Mouse (Mus musculus) embryonic facial prominence, embryonic 11.5 days (tissue): Measurements from ENCODE around the gene Olfr631. TPM values are rescaled to one million over a fixed set of nuclear protein-coding genes. Genes with fewer than 3 reads are reported as not detected.
"Not testable (repeated sequence)": the region's sequence is repeated elsewhere in the genome, so short reads cannot be mapped to it uniquely, and the experiment has no call there.

Source experiments
- ATAC-seq: fragments of 200-750 bp; cut with Nextera tagmentation; replicated peaks from 2 replicates; pipeline ENCODE4 v1.8.0; 2017; ENCODE audit warnings: low read depth; ENCODE audit not compliant: insufficient number of reproducible peaks, low FRiP score, low TSS enrichment
- DNase-seq: peaks from one replicate; pipeline ENCODE4 v3.0.0-alpha.2; 2015; ENCODE audit warnings: low spot score
- H3K27ac ChIP-seq: fragments of 300-500 bp; sonication (generic); replicated peaks from 2 replicates; pipeline ENCODE4 v1.5.1; 2014; ENCODE audit warnings: mild to moderate bottlenecking, low read depth, low read length, control low read depth
- H3K27me3 ChIP-seq: fragments of 300-500 bp; sonication (generic); 2 replicates; pipeline ENCODE4 v1.6.1; 2014; ENCODE audit warnings: mild to moderate bottlenecking, low read length, moderate library complexity, mixed read lengths; ENCODE audit not compliant: control insufficient read depth, insufficient read depth
- H3K36me3 ChIP-seq: fragments of 300-500 bp; sonication (generic); replicated peaks from 2 replicates; pipeline ENCODE4 v1.6.1; 2014; ENCODE audit warnings: low read depth, mild to moderate bottlenecking, low read length, moderate library complexity, mixed read lengths; ENCODE audit not compliant: control insufficient read depth, insufficient read depth
- H3K4me1 ChIP-seq: fragments of 300-500 bp; sonication (generic); 2 replicates; pipeline ENCODE4 v1.6.1; 2014; ENCODE audit warnings: low read length, mixed read lengths; ENCODE audit not compliant: control insufficient read depth, insufficient read depth
- H3K4me2 ChIP-seq: fragments of 300-500 bp; sonication (generic); 2 replicates; pipeline ENCODE4 v1.6.1; 2014; ENCODE audit warnings: low read depth, mild to moderate bottlenecking, control low read depth, low read length, moderate library complexity
- H3K4me3 ChIP-seq: fragments of 300-500 bp; sonication (generic); 2 replicates; pipeline ENCODE4 v1.5.1; 2014; ENCODE audit warnings: low read depth, low read length, control low read depth
- H3K9ac ChIP-seq: fragments of 300-500 bp; sonication (generic); replicated peaks from 2 replicates; pipeline ENCODE4 v1.6.1; 2014; ENCODE audit warnings: mild to moderate bottlenecking, control low read depth, low read length
- H3K9me3 ChIP-seq: fragments of 300-500 bp; sonication (generic); replicated peaks from 2 replicates; pipeline ENCODE4 v1.6.1; 2016; ENCODE audit warnings: mild to moderate bottlenecking, low read length, inconsistent platforms, mixed read lengths; ENCODE audit not compliant: control insufficient read depth
- WGBS: fragments of 180-500 bp; shearing (Covaris S2); extraction: QIAGEN DNeasy Blood & Tissue Kit; methylation state at CpG from one replicate; pipeline ENCODE4 v1.1.7; 2014; 5-methylcytosine and 5-hydroxymethylcytosine counted together
- polyA plus RNA-seq: library from polyadenylated mRNA; unstranded; fragments of >200 nt; fragmentation: Nextera tagmentation; extraction: Ambion mirVana; gene quantifications from 2 replicates; pipeline ENCODE4 v1.2.1, GENCODE M21; 2014

Gene Olfr631
- polyA plus RNA-seq, 1 experiment from 2014 or later = not detected

DNA sequence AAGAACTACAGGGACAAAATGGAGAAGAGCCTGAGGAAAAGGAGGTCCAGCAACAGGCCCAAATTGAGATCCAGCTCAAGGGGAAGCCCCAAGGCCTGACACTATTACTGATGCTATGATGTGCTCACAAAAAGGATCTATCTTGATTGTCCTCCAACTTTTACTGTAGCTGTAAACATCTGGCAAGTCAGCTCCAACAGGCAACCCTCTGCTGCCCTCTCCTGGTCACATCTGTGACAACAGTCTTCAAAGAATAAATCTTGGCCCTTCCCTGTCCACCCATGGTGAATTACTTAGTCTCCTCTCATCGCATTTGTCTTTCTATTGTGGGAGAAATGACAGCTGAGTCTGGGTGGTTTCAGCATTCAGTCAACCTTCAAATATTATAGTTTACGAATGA is 14.1 kb downstream of the Olfr631 start:
- ATAC-seq (no peak), DNase-seq (peak; percentile 75)
- Histone ChIP-seq H3K36me3 (no peaks in the 10 kb centered on the region), H3K4me3 (no peak overlapping the region), H3K27me3 (no peaks in the 10 kb centered on the region), H3K9me3 (no peaks in the 10 kb centered on the region), H3K9ac (no peak overlapping the region), H3K4me2 (no peak overlapping the region), H3K27ac (no peak overlapping the region), H3K4me1 (no peaks in the 10 kb centered on the region)
- WGBS = 31% methylated on average over 2 of the region's 2 CpGs

- DNase-seq = no peak
- no peak for ATAC-seq
- no peak within 1 kb of the TSS for H3K4me2 ChIP-seq
- H3K4me1 ChIP-seq = no peaks in the 10 kb centered on the region
- H3K9ac ChIP-seq = no peak within 1 kb of the TSS
- no peaks in the 10 kb centered on the region for H3K36me3 ChIP-seq
- H3K27ac ChIP-seq = no peak within 1 kb of the TSS
- H3K4me3 ChIP-seq = no peak within 1 kb of the TSS
- H3K27me3 ChIP-seq = no peaks in the 10 kb centered on the region
- H3K9me3 ChIP-seq = no peaks in the 10 kb centered on the region
Observed at GRCm38 (mm10) chr7:103944137-103944536, 15.5 kb downstream of the Olfr631 start, which contains the start of gene Olfr633. Gene Olfr633, plus strand, starts transcription at chr7:103944437.

- H3K27ac ChIP-seq, H3K9ac ChIP-seq, H3K27me3 ChIP-seq, H3K36me3 ChIP-seq, H3K4me3 ChIP-seq, H3K9me3 ChIP-seq, H3K4me2 ChIP-seq, DNase-seq, ATAC-seq, H3K4me1 ChIP-seq: not testable (repeated sequence)
- WGBS = 95% methylated on average over 22 of the region's 22 CpGs
Observed at GRCm38 (mm10) chr7:103966873-103967272, 38.2 kb downstream of the Olfr631 start.

DNA sequence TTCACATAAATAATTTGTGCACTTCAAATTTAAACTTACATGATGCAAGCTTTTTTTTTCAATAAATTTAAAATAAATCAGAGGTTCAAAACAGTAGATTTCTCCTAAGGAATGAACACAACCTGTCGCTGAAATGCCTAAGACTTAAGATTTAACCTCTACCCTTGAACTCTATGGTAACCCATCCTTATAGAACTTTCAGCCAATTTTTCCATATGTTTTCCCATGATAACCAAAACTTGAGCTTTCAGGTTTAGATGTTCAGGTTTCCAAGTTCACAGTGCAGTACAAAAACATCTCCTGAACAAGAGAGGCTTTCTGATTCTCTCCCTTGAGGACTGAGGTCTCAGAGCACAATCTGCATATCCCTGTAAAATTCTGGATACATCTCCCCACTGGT is 42.2 kb downstream of the Olfr631 start, which contains the start of gene Olfr635:
Olfr635 (plus strand) TSS at position 301 of the 400 bp plus-strand sequence.
- H3K4me3 ChIP-seq = no peak within 1 kb of the TSS
- no peaks in the 10 kb centered on the region for H3K27me3 ChIP-seq
- ATAC-seq = no peak
- H3K4me2 ChIP-seq = no peak within 1 kb of the TSS
- DNase-seq = no peak
- no peaks in the 10 kb centered on the region for H3K4me1 ChIP-seq
- 69% methylated on average over 1 of the region's 1 CpGs for WGBS
- no peaks in the 10 kb centered on the region for H3K9me3 ChIP-seq
- no peaks in the 10 kb centered on the region for H3K36me3 ChIP-seq
- H3K9ac ChIP-seq = no peak within 1 kb of the TSS
- H3K27ac ChIP-seq = no peak within 1 kb of the TSS

DNA sequence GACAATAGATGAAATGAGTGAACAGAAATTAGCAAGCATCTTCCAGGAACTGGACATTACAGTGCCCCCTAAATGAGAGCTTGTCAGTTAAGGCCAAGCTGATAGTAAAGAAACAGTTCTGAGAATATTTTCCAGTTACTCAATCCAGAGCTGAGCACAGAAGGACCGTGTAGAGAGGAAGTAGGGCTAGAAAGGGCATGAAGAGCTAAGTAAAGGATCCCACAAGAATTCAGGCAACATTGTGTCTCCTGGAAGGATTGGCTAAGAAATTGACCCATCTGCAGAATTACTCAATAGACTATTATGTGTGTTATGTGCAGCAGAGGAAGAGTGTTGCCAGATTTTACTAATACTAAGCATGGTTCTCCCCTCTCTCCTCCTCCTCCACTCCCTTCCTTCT is 43.2 kb downstream of the Olfr631 start:
- Histone ChIP-seq H3K27ac (no peak overlapping the region), H3K9ac (no peak overlapping the region), H3K4me3 (no peak overlapping the region), H3K9me3 (no peaks in the 10 kb centered on the region), H3K4me2 (no peak overlapping the region), H3K36me3 (no peaks in the 10 kb centered on the region), H3K27me3 (no peaks in the 10 kb centered on the region), H3K4me1 (no peaks in the 10 kb centered on the region)
- DNase-seq (no peak), ATAC-seq (no peak)
- 56% methylated on average over 1 of the region's 1 CpGs for WGBS

Other genes starting within 250 kb of the Olfr631 start
- gene Olfr625-ps1, start 246.1 kb upstream of the Olfr631 start, polyA plus RNA-seq = not detected in 2 replicates
- not detected in 2 replicates for gene Olfr243, start 214.2 kb upstream of the Olfr631 start, polyA plus RNA-seq
- not detected in 2 replicates for gene Olfr628, start 198.5 kb upstream of the Olfr631 start, polyA plus RNA-seq
- gene Olfr629, start 183.9 kb upstream of the Olfr631 start, polyA plus RNA-seq = not detected in 2 replicates
- not detected in 2 replicates for gene Olfr630, start 171.5 kb upstream of the Olfr631 start, polyA plus RNA-seq
- gene Olfr69, start 157.2 kb upstream of the Olfr631 start, polyA plus RNA-seq = not detected in 2 replicates
- gene Olfr68, start 149.1 kb upstream of the Olfr631 start, polyA plus RNA-seq = not detected in 2 replicates
- not detected in 2 replicates for gene Olfr67, start 137.0 kb upstream of the Olfr631 start, polyA plus RNA-seq
- gene Hbb-bt, start 114.8 kb upstream of the Olfr631 start, polyA plus RNA-seq = 629 and 683 TPM in 2 replicates
- gene Hbb-bs, start 100.7 kb upstream of the Olfr631 start, polyA plus RNA-seq = 224 and 252 TPM in 2 replicates
- not detected in 2 replicates for gene Hbb-bh2, start 88.3 kb upstream of the Olfr631 start, polyA plus RNA-seq
- 2,335 TPM in 2 replicates for gene Hbb-bh1, start 85.7 kb upstream of the Olfr631 start, polyA plus RNA-seq
- gene Hbb-y, start 75.6 kb upstream of the Olfr631 start, polyA plus RNA-seq = 9,508 and 10,275 TPM in 2 replicates
- gene Olfr66, start 42.6 kb upstream of the Olfr631 start, polyA plus RNA-seq = not detected in 2 replicates
- gene Olfr64, start 34.3 kb upstream of the Olfr631 start, polyA plus RNA-seq = not detected in 2 replicates
- gene Olfr65, start 25.3 kb upstream of the Olfr631 start, polyA plus RNA-seq = not detected in 2 replicates
- not detected in 2 replicates for gene Olfr632, start 5.5 kb downstream of the Olfr631 start, polyA plus RNA-seq
- not detected in 2 replicates for gene Olfr633, start 15.6 kb downstream of the Olfr631 start, polyA plus RNA-seq
- gene Olfr635, start 42.3 kb downstream of the Olfr631 start, polyA plus RNA-seq = not detected in 2 replicates
- gene Olfr638, start 69.9 kb downstream of the Olfr631 start, polyA plus RNA-seq = not detected in 2 replicates
- gene Olfr639, start 88.5 kb downstream of the Olfr631 start, polyA plus RNA-seq = not detected in 2 replicates
- not detected in 2 replicates for gene Olfr640, start 96.7 kb downstream of the Olfr631 start, polyA plus RNA-seq
- gene Olfr641, start 106.6 kb downstream of the Olfr631 start, polyA plus RNA-seq = not detected in 2 replicates
- gene Olfr642, start 123.8 kb downstream of the Olfr631 start, polyA plus RNA-seq = not detected in 2 replicates
- not detected in 2 replicates for gene 4930516K23Rik, start 132.6 kb downstream of the Olfr631 start, polyA plus RNA-seq
- gene Olfr644, start 143.0 kb downstream of the Olfr631 start, polyA plus RNA-seq = not detected in 2 replicates
- not detected in 2 replicates for gene Olfr645, start 156.6 kb downstream of the Olfr631 start, polyA plus RNA-seq
- gene Olfr646, start 176.0 kb downstream of the Olfr631 start, polyA plus RNA-seq = not detected in 2 replicates
- not detected in 2 replicates for gene Ubqln5, start 201.0 kb downstream of the Olfr631 start, polyA plus RNA-seq
- gene Olfr643, start 208.6 kb downstream of the Olfr631 start, polyA plus RNA-seq = not detected in 2 replicates
- gene Ubqln3, start 214.5 kb downstream of the Olfr631 start, polyA plus RNA-seq = not detected in 2 replicates
- gene Ubqlnl, start 221.7 kb downstream of the Olfr631 start, polyA plus RNA-seq = not detected in 2 replicates
- gene Olfm5, start 236.0 kb downstream of the Olfr631 start, polyA plus RNA-seq = not detected in 2 replicates